Mouse (Mus musculus) heart, adult 2 months (tissue): ENCODE measurements around the gene Rbfox2. TPM values are rescaled to one million over a fixed set of nuclear protein-coding genes. Genes with fewer than 3 reads are reported as not detected.

Source experiments
- DNase-seq, 2 experiments: peaks; one replicate each; pipeline ENCODE4 v3.0.0; 2021
- H3K27ac ChIP-seq: fragments of 200-600 bp; 2 replicates; pipeline ENCODE4 v1.8.1; 2022
- H3K27me3 ChIP-seq: fragments of 200-500 bp; 2 replicates; pipeline ENCODE4 v1.6.1; 2012; ENCODE audit warnings: mild to moderate bottlenecking, low read length, inconsistent platforms, mixed read lengths; ENCODE audit not compliant: control insufficient read depth, insufficient read depth
- H3K36me3 ChIP-seq: fragments of 200-500 bp; 2 replicates; pipeline ENCODE4 v1.6.1; 2012; ENCODE audit warnings: low read length, inconsistent platforms; ENCODE audit not compliant: control insufficient read depth, insufficient read depth
- H3K4me1 ChIP-seq: fragments of 200-500 bp; 2 replicates; pipeline ENCODE4 v1.6.1; 2011; ENCODE audit warnings: low read length; ENCODE audit not compliant: control insufficient read depth, insufficient read depth
- H3K4me3 ChIP-seq: fragments of 200-600 bp; 2 replicates; pipeline ENCODE4 v1.8.1; 2022
- H3K79me2 ChIP-seq: fragments of 200-500 bp; replicated peaks from 2 replicates; pipeline ENCODE4 v1.6.1; 2012; ENCODE audit warnings: mild to moderate bottlenecking, inconsistent platforms, low read length, moderate library complexity, mixed read lengths; ENCODE audit not compliant: control insufficient read depth, insufficient read depth
- H3K9ac ChIP-seq: fragments of 200-500 bp; 2 replicates; pipeline ENCODE4 v1.6.1; 2012; ENCODE audit warnings: low read depth, mild to moderate bottlenecking, control low read depth, inconsistent platforms, low read length, mixed read lengths
- CTCF ChIP-seq: fragments of 200-600 bp; IDR thresholded peaks from 2 replicates; pipeline ENCODE4 v1.8.1; 2022; ENCODE audit warnings: antibody characterized with exemption, mild to moderate bottlenecking, moderate library complexity
- EP300 ChIP-seq: fragments of 200-500 bp; IDR thresholded peaks from 2 replicates; pipeline ENCODE4 v1.6.1; 2011; ENCODE audit warnings: low read depth, low read length, control low read depth; ENCODE audit not compliant: insufficient read depth
- POLR2A ChIP-seq: fragments of 200-500 bp; IDR thresholded peaks from 2 replicates; pipeline ENCODE4 v1.6.1; 2011; ENCODE audit warnings: mild to moderate bottlenecking, low read depth, low read length, control low read depth; ENCODE audit not compliant: insufficient read depth
- WGBS: fragments of 180-500 bp; shearing (Covaris S2); methylation state at CpG from one replicate; pipeline ENCODE4 v1.1.7; 2018; 5-methylcytosine and 5-hydroxymethylcytosine counted together
- intact Hi-C: fragments of 180-260 bp; cut with DNase I; formaldehyde crosslinking; loops from one replicate; pipeline ENCODE4 v1.15.1; 2025
- polyA plus RNA-seq: library from polyadenylated mRNA; depleted of rRNA; stranded (reverse); fragments of >200 nt; gene quantifications from 2 replicates; pipeline ENCODE4 v1.2.3, GENCODE M21; 2012
- total RNA-seq, 2 experiments: library from RNA; stranded (reverse); gene quantifications; 2 replicates each; pipeline ENCODE4 v1.2.3; 2021

Rbfox2 gene
- total and polyA plus RNA-seq, 3 experiments, result 86.0 to 110 (median 106) TPM

GRCm38 (mm10) chr15:77142787-77143186 lies 164.0 kb downstream of the Rbfox2 start:
- H3K79me2 ChIP-seq, result peaks cover 11% of the 10 kb centered on the region
- TF ChIP-seq EP300 (no peak), CTCF (no peak), POLR2A (no peak)
- intact Hi-C loops, result no loop called here
- no peak overlapping the region for H3K4me3 ChIP-seq
- peaks cover 20% of the 10 kb centered on the region for H3K4me1 ChIP-seq
- no peak overlapping the region for H3K27ac ChIP-seq
- no peaks in the 10 kb centered on the region for H3K27me3 ChIP-seq
- DNase-seq, result no peak
- H3K9ac ChIP-seq, result no peak overlapping the region
- H3K36me3 ChIP-seq, result peaks cover 4% of the 10 kb centered on the region
- 85% methylated on average over 5 of the region's 5 CpGs for WGBS

- peaks cover 2% of the 10 kb centered on the region; the same call in 1 of the 2 replicates for H3K36me3 ChIP-seq
- H3K9ac ChIP-seq, result no peak overlapping the region
- TF ChIP-seq POLR2A, result no peak
- TF ChIP-seq CTCF, result no peak
- TF ChIP-seq EP300, result no peak
- H3K27me3 ChIP-seq, result no peaks in the 10 kb centered on the region
- no peak overlapping the region; the same call in 1 of the 2 replicates for H3K27ac ChIP-seq
- intact Hi-C loops, result no loop called here
- WGBS, result 65% methylated on average over 6 of the region's 6 CpGs
- no peak overlapping the region for H3K4me3 ChIP-seq
- H3K79me2 ChIP-seq, result peaks cover 10% of the 10 kb centered on the region
- peak in 1 of 2 experiments; percentile 3 for DNase-seq
- H3K4me1 ChIP-seq, result peaks cover 20% of the 10 kb centered on the region
Measured at GRCm38 (mm10) chr15:77142352-77142751, 164.5 kb downstream of the Rbfox2 start.

GRCm38 (mm10) chr15:77141711-77142110 lies 165.1 kb downstream of the Rbfox2 start:
- H3K9ac ChIP-seq, result no peak overlapping the region

GRCm38 (mm10) chr15:77138282-77138681 lies 168.5 kb downstream of the Rbfox2 start:
- WGBS, result 25% methylated on average over 5 of the region's 5 CpGs

More at GRCm38 (mm10) chr15:77141711-77142110, 165.1 kb downstream of the Rbfox2 start:
- TF ChIP-seq EP300 (no peak), POLR2A (no peak), CTCF (no peak)
- Histone ChIP-seq H3K27ac (peak overlapping the region; percentile 15), H3K36me3 (peaks cover 2% of the 10 kb centered on the region; the same call in 1 of the 2 replicates), H3K4me1 (peaks cover 17% of the 10 kb centered on the region), H3K79me2 (peaks cover 9% of the 10 kb centered on the region), H3K4me3 (no peak overlapping the region), H3K27me3 (no peaks in the 10 kb centered on the region)
- DNase-seq, result no peak
- 56% methylated on average over 4 of the region's 4 CpGs for WGBS
- intact Hi-C loops, result no loop called here

GRCm38 (mm10) chr15:77134483-77134882 lies 172.3 kb downstream of the Rbfox2 start:
- Histone ChIP-seq H3K27ac (no peak overlapping the region), H3K79me2 (peaks cover 6% of the 10 kb centered on the region), H3K36me3 (peaks cover 4% of the 10 kb centered on the region; the same call in 1 of the 2 replicates), H3K4me3 (no peak overlapping the region), H3K27me3 (no peaks in the 10 kb centered on the region), H3K4me1 (peaks cover 5% of the 10 kb centered on the region), H3K9ac (no peak overlapping the region)
- WGBS, result 98% methylated on average over 10 of the region's 10 CpGs
- TF ChIP-seq CTCF (no peak), POLR2A (no peak), EP300 (no peak)
- intact Hi-C loops, result no loop called here
- DNase-seq, result no peak

More at GRCm38 (mm10) chr15:77138282-77138681, 168.5 kb downstream of the Rbfox2 start:
- H3K27me3 ChIP-seq, result no peaks in the 10 kb centered on the region
- intact Hi-C loops, result no loop called here
- peaks cover 11% of the 10 kb centered on the region for H3K4me1 ChIP-seq
- TF ChIP-seq POLR2A (no peak), CTCF (no peak), EP300 (no peak)
- H3K4me3 ChIP-seq, result no peak overlapping the region
- H3K36me3 ChIP-seq, result no peaks in the 10 kb centered on the region
- H3K9ac ChIP-seq, result no peak overlapping the region
- DNase-seq, result no peak
- no peak overlapping the region; the same call in 1 of the 2 replicates for H3K27ac ChIP-seq
- peaks cover 10% of the 10 kb centered on the region for H3K79me2 ChIP-seq

- TF ChIP-seq EP300 (no peak), CTCF (no peak), POLR2A (no peak)
- Histone ChIP-seq H3K27ac (no peak overlapping the region), H3K4me1 (peaks cover 2% of the 10 kb centered on the region), H3K4me3 (no peak overlapping the region), H3K79me2 (peaks cover 11% of the 10 kb centered on the region), H3K9ac (no peak overlapping the region), H3K36me3 (peaks cover 13% of the 10 kb centered on the region), H3K27me3 (no peaks in the 10 kb centered on the region)
- intact Hi-C loops, result no loop called here
- 79% methylated on average over 8 of the region's 8 CpGs for WGBS
- DNase-seq, result no peak
Measured at GRCm38 (mm10) chr15:77129154-77129553, 177.7 kb downstream of the Rbfox2 start.
